Mouse (Mus musculus) CH12.LX (cell line): ENCODE measurements around the gene Sbf2.

ENCODE experiments used
- ELF1 ChIP-seq: IDR thresholded peaks from 2 replicates; pipeline ENCODE4 v1.6.1; 2014; ENCODE audit warnings: low read depth, mild to moderate bottlenecking, inconsistent platforms, low read length, improper control_type of control experiment
- NELFE ChIP-seq: IDR thresholded peaks from 2 replicates; pipeline ENCODE4 v1.6.1; 2011; ENCODE audit warnings: low read depth, low read length, improper control_type of control experiment
- SIN3A ChIP-seq: IDR thresholded peaks from 2 replicates; pipeline ENCODE4 v1.6.1; 2012; ENCODE audit warnings: low read length, improper control_type of control experiment, inconsistent platforms
- SMC3 ChIP-seq: IDR thresholded peaks from 2 replicates; pipeline ENCODE4 v1.6.1; 2011; ENCODE audit warnings: low read depth, low read length, improper control_type of control experiment

DNA sequence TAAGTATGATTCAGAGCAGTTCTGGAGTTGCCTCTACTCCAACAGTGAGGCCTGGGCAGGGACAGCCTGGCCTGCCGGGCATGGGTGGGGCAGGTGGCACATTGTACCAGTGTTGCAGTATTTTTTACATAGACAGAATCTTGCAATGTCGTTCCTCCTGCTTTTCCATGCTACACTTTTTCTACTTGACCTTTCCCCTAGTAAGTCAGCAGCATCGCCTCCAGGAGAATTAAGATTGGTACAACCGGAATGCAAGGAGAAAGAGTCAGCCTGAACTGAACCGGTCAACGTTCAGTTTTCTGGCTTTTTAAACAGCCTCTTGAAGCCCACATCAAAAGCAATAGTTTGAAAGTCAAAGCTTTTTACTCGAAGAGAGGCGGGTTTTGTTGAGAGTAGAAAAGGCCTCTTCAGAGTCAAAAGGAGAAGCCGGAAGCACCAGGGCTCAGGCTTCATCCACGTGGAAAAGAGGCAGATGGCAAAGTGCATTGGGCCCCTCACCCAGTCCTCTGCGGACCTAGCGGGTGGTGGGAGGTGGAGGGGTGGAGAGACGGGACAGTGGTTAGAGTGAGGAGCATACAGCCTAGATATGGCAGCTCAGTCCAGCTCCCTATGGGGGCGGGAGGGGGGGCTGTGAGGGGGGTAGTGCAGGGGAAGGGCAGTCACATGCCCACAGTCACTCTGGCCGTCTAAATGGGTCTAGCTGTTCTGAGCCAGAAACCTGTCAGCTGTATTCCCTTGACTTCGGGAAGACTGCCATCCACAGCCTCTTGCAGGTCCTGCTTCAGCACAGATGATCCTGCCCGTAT, 23.8 kb upstream of the Sbf2 start:
- no peak for TF ChIP-seq SIN3A
- TF ChIP-seq ELF1: no peak
- TF ChIP-seq NELFE: no peak
- no peak for TF ChIP-seq SMC3
